Mouse (Mus musculus) lung, postnatal 0 days (tissue): Measurements from ENCODE around the gene Tmx2.

Source experiments
- CTCF ChIP-seq: IDR thresholded peaks from 2 replicates; pipeline ENCODE4 v1.5.1; 2016; ENCODE audit warnings: antibody characterized with exemption, mild to moderate bottlenecking
- EP300 ChIP-seq: IDR thresholded peaks from 2 replicates; pipeline ENCODE4 v1.6.1; 2016; ENCODE audit warnings: antibody characterized with exemption, mild to moderate bottlenecking, control low read depth

DNA sequence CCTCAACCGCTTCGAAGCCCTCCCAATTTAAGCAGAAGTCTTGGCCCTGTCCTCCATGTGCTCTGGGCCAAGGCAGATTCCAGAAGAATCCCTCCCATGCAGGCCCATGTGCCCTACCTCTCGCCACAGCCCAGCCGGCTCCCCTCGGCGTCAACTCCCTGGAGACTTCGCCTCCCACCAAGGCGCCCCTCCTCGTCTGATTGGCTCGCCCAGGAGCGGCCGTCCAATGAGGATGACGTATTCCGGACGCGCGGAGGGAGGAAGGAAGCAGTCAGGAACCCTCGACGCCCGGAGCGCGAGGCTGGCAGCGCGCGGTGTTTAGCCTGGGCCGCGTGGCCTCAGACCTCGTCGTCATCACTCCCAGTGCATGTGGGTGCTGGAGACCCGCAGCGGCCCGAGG is 20.1 kb downstream of the Tmx2 start, which contains the start of gene Btbd18:
- no peak for TF ChIP-seq CTCF
- TF ChIP-seq EP300, result no peak
